Mouse (Mus musculus): ENCODE measurements at regions not wholly inside any gene's neighbourhood (a gene's known extent, or its start where the extent isn't known, plus 50 kb on each side); places are given as distances from the start of the nearest gene placed in this dataset.
"Not testable (repeated sequence)": the region's sequence is repeated elsewhere in the genome, so short reads cannot be mapped to it uniquely, and the experiment has no call there.

- DNase-seq (ENCODE audit: low spot score in 2 of 2), result no peak
These were observed 323.8 kb upstream of the Pabpc4l start for GRCm38 (mm10) chr3:46771805-46772204.

- DNase-seq (ENCODE audit: low spot score in 2 of 2), result no peak
These were observed 316.9 kb upstream of the Pabpc4l start for GRCm38 (mm10) chr3:46764939-46765338.

GRCm38 (mm10) chr3:46758500-46758899 lies 310.5 kb upstream of the Pabpc4l start:
- no peak for DNase-seq (ENCODE audit: low spot score in 2 of 2)

GRCm38 (mm10) chr3:46727679-46728078 lies 279.7 kb upstream of the Pabpc4l start:
- DNase-seq (ENCODE audit: low spot score in 2 of 2), result peak in 1 of 2 experiments; percentile 11

- no peak for DNase-seq (ENCODE audit: low spot score in 2 of 2)
These were observed 253.6 kb upstream of the Pabpc4l start for GRCm38 (mm10) chr3:46701649-46702048.

GRCm38 (mm10) chr3:46687680-46688420 lies 239.8 kb upstream of the Pabpc4l start:
- DNase-seq (ENCODE audit: low spot score in 2 of 2), result not testable (repeated sequence)
